Mouse (Mus musculus) liver, embryonic 12.5 days (tissue): Measurements from ENCODE around the gene Gse1. TPM values are rescaled to one million over a fixed set of nuclear protein-coding genes. Genes with fewer than 3 reads are reported as not detected.

Experiments used
- ATAC-seq: fragments of 200-750 bp; cut with Nextera tagmentation; 2 replicates; pipeline ENCODE4 v1.8.0; 2017; ENCODE audit warnings: moderate number of reproducible peaks, mild to moderate bottlenecking, moderate library complexity
- H3K27ac ChIP-seq: fragments of 300-500 bp; sonication (generic); 2 replicates; pipeline ENCODE4 v1.5.1; 2016; ENCODE audit warnings: mild to moderate bottlenecking
- H3K27me3 ChIP-seq: fragments of 300-500 bp; sonication (generic); replicated peaks from 2 replicates; pipeline ENCODE4 v1.6.1; 2016; ENCODE audit warnings: mild to moderate bottlenecking, moderate library complexity
- H3K36me3 ChIP-seq: fragments of 300-500 bp; sonication (generic); 2 replicates; pipeline ENCODE4 v1.6.1; 2016; ENCODE audit warnings: mild to moderate bottlenecking, moderate library complexity
- H3K4me1 ChIP-seq: fragments of 300-500 bp; sonication (generic); 2 replicates; pipeline ENCODE4 v1.6.1; 2016
- H3K4me2 ChIP-seq: fragments of 300-500 bp; sonication (generic); 2 replicates; pipeline ENCODE4 v1.6.1; 2016; ENCODE audit warnings: mild to moderate bottlenecking, moderate library complexity
- H3K4me3 ChIP-seq: fragments of 300-500 bp; sonication (generic); 2 replicates; pipeline ENCODE4 v1.5.1; 2016; ENCODE audit warnings: mild to moderate bottlenecking, moderate library complexity
- H3K9ac ChIP-seq: fragments of 300-500 bp; sonication (generic); 2 replicates; pipeline ENCODE4 v1.6.1; 2016; ENCODE audit warnings: mild to moderate bottlenecking, moderate library complexity
- H3K9me3 ChIP-seq: fragments of 300-500 bp; sonication (generic); replicated peaks from 2 replicates; pipeline ENCODE4 v1.6.1; 2016; ENCODE audit warnings: mild to moderate bottlenecking, moderate library complexity
- WGBS: fragments of 180-500 bp; shearing (Covaris S2); methylation state at CpG from one replicate; pipeline ENCODE4 v1.1.7; 2016; ENCODE audit not compliant: insufficient replicate concordance; 5-methylcytosine and 5-hydroxymethylcytosine counted together
- polyA plus RNA-seq: library from polyadenylated mRNA; unstranded; fragments of >200 nt; fragmentation: Nextera tagmentation; extraction: Ambion mirVana; gene quantifications from 2 replicates; pipeline ENCODE4 v1.2.1, GENCODE M21; 2016

Gene Gse1
- polyA plus RNA-seq, 1 experiment from 2014 or later: 15.9 TPM

- Histone ChIP-seq H3K4me1 (peaks cover 58% of the 10 kb centered on the region), H3K27me3 (peaks cover 90% of the 10 kb centered on the region), H3K36me3 (no peaks in the 10 kb centered on the region), H3K4me3 (no peak overlapping the region), H3K4me2 (no peak overlapping the region), H3K9ac (no peak overlapping the region), H3K27ac (no peak overlapping the region), H3K9me3 (no peaks in the 10 kb centered on the region)
- 84% methylated on average over 9 of the region's 9 CpGs for WGBS
- ATAC-seq: 0 out of 2 replicates have a peak, but pooled peaks have one; percentile 11
Measured at GRCm38 (mm10) chr8:120463918-120464584, 235.8 kb downstream of the Gse1 start.

GRCm38 (mm10) chr8:120464585-120464937 is 236.3 kb downstream of the Gse1 start:
- Histone ChIP-seq H3K27ac (no peak overlapping the region), H3K27me3 (peaks cover 85% of the 10 kb centered on the region), H3K9ac (no peak overlapping the region), H3K36me3 (no peaks in the 10 kb centered on the region), H3K4me2 (no peak overlapping the region), H3K4me1 (peaks cover 59% of the 10 kb centered on the region), H3K4me3 (no peak overlapping the region), H3K9me3 (no peaks in the 10 kb centered on the region)
- no peak for ATAC-seq
- 56% methylated on average over 4 of the region's 4 CpGs for WGBS

- 54% methylated on average over 8 of the region's 8 CpGs for WGBS
- H3K4me1 ChIP-seq: peaks cover 65% of the 10 kb centered on the region
Measured at GRCm38 (mm10) chr8:120465710-120466109, 237.5 kb downstream of the Gse1 start.

GRCm38 (mm10) chr8:120466266-120466665 is 238.0 kb downstream of the Gse1 start:
- 30% methylated on average over 10 of the region's 10 CpGs for WGBS
- Histone ChIP-seq H3K4me3 (no peak overlapping the region), H3K4me1 (peaks cover 65% of the 10 kb centered on the region), H3K27me3 (peaks cover 78% of the 10 kb centered on the region), H3K4me2 (no peak overlapping the region), H3K36me3 (no peaks in the 10 kb centered on the region), H3K9ac (no peak overlapping the region), H3K9me3 (no peaks in the 10 kb centered on the region), H3K27ac (no peak overlapping the region)
- no peak for ATAC-seq

More at GRCm38 (mm10) chr8:120465710-120466109, 237.5 kb downstream of the Gse1 start:
- H3K36me3 ChIP-seq: no peaks in the 10 kb centered on the region
- no peak overlapping the region for H3K4me2 ChIP-seq
- no peak overlapping the region for H3K4me3 ChIP-seq
- H3K27me3 ChIP-seq: peaks cover 78% of the 10 kb centered on the region
- H3K9ac ChIP-seq: no peak overlapping the region
- H3K27ac ChIP-seq: no peak overlapping the region
- no peaks in the 10 kb centered on the region for H3K9me3 ChIP-seq
- no peak for ATAC-seq

- no peaks in the 10 kb centered on the region for H3K9me3 ChIP-seq
Measured at GRCm38 (mm10) chr8:120467598-120467997, 239.3 kb downstream of the Gse1 start.

GRCm38 (mm10) chr8:120470170-120470569 is 241.9 kb downstream of the Gse1 start:
- no peak for ATAC-seq
- H3K4me1 ChIP-seq: peaks cover 74% of the 10 kb centered on the region
- H3K9ac ChIP-seq: no peak overlapping the region
- H3K9me3 ChIP-seq: no peaks in the 10 kb centered on the region
- no peak overlapping the region for H3K4me3 ChIP-seq
- H3K27me3 ChIP-seq: peaks cover 55% of the 10 kb centered on the region
- no peak overlapping the region for H3K4me2 ChIP-seq
- H3K27ac ChIP-seq: no peak overlapping the region
- no peaks in the 10 kb centered on the region for H3K36me3 ChIP-seq
- WGBS: 78% methylated on average over 12 of the region's 12 CpGs

More at GRCm38 (mm10) chr8:120467598-120467997, 239.3 kb downstream of the Gse1 start:
- Histone ChIP-seq H3K4me1 (peaks cover 65% of the 10 kb centered on the region), H3K9ac (no peak overlapping the region), H3K36me3 (no peaks in the 10 kb centered on the region), H3K27me3 (peaks cover 74% of the 10 kb centered on the region), H3K4me3 (no peak overlapping the region), H3K27ac (no peak overlapping the region), H3K4me2 (no peak overlapping the region)
- ATAC-seq: no peak
- WGBS: 86% methylated on average over 7 of the region's 7 CpGs

GRCm38 (mm10) chr8:120471166-120471565 is 242.9 kb downstream of the Gse1 start:
- peak overlapping the region; percentile 36; the same call in 1 of the 2 replicates for H3K9ac ChIP-seq
- no peak overlapping the region for H3K4me2 ChIP-seq
- H3K4me3 ChIP-seq: no peak overlapping the region
- 12% methylated on average over 7 of the region's 7 CpGs for WGBS
- H3K27ac ChIP-seq: no peak overlapping the region
- H3K9me3 ChIP-seq: no peaks in the 10 kb centered on the region
- peaks cover 74% of the 10 kb centered on the region for H3K4me1 ChIP-seq
- H3K36me3 ChIP-seq: no peaks in the 10 kb centered on the region
- ATAC-seq: no peak
- H3K27me3 ChIP-seq: peaks cover 46% of the 10 kb centered on the region

- Histone ChIP-seq H3K9ac (0 out of 2 replicates have a peak overlapping the region, but pooled peaks have one; percentile 36), H3K4me3 (no peak overlapping the region), H3K9me3 (no peaks in the 10 kb centered on the region), H3K27me3 (peaks cover 40% of the 10 kb centered on the region), H3K4me1 (peaks cover 74% of the 10 kb centered on the region), H3K27ac (no peak overlapping the region), H3K36me3 (no peaks in the 10 kb centered on the region), H3K4me2 (no peak overlapping the region)
- no peak for ATAC-seq
- WGBS: 44% methylated on average over 2 of the region's 2 CpGs
Measured at GRCm38 (mm10) chr8:120471752-120472151, 243.5 kb downstream of the Gse1 start.

GRCm38 (mm10) chr8:120472230-120472629 is 244.0 kb downstream of the Gse1 start:
- H3K27ac ChIP-seq: no peak overlapping the region
- H3K4me1 ChIP-seq: peaks cover 77% of the 10 kb centered on the region
- H3K36me3 ChIP-seq: no peaks in the 10 kb centered on the region
- no peak overlapping the region for H3K4me2 ChIP-seq
- no peak for ATAC-seq
- peaks cover 35% of the 10 kb centered on the region for H3K27me3 ChIP-seq
- no peaks in the 10 kb centered on the region for H3K9me3 ChIP-seq
- no peak overlapping the region for H3K9ac ChIP-seq
- 51% methylated on average over 16 of the region's 16 CpGs for WGBS
- no peak overlapping the region for H3K4me3 ChIP-seq

- ATAC-seq: no peak
- Histone ChIP-seq H3K27ac (0 out of 2 replicates have a peak overlapping the region, but pooled peaks have one; percentile 91), H3K9ac (peak overlapping the region; percentile 9; the same call in 1 of the 2 replicates)
Measured at GRCm38 (mm10) chr8:120473729-120474364, 245.6 kb downstream of the Gse1 start.

GRCm38 (mm10) chr8:120474496-120475235 is 246.4 kb downstream of the Gse1 start:
- H3K9ac ChIP-seq: peak overlapping the region; percentile 71
- no peaks in the 10 kb centered on the region for H3K36me3 ChIP-seq
- peaks cover 100% of the 10 kb centered on the region for H3K4me1 ChIP-seq
- no peak for ATAC-seq
- peak overlapping the region; percentile 69 for H3K4me2 ChIP-seq
- no peaks in the 10 kb centered on the region for H3K9me3 ChIP-seq
- H3K4me3 ChIP-seq: no peak overlapping the region
- H3K27ac ChIP-seq: peak overlapping the region; percentile 91
- peaks cover 19% of the 10 kb centered on the region for H3K27me3 ChIP-seq
- 44% methylated on average over 11 of the region's 11 CpGs for WGBS

More at GRCm38 (mm10) chr8:120473729-120474364, 245.6 kb downstream of the Gse1 start:
- Histone ChIP-seq H3K4me2 (no peak overlapping the region), H3K9me3 (no peaks in the 10 kb centered on the region), H3K4me1 (peaks cover 93% of the 10 kb centered on the region), H3K36me3 (no peaks in the 10 kb centered on the region), H3K27me3 (peaks cover 19% of the 10 kb centered on the region), H3K4me3 (no peak overlapping the region)
- 73% methylated on average over 13 of the region's 13 CpGs for WGBS
